In genomic region chr5:149740703-149741102, GRCm38 (mm10) we compare ENCODE assay signal across 18 mouse cellular contexts.
DNase-seq lines count a peak whose midpoint lies in the region; ATAC-seq and TF ChIP-seq lines count a peak whose summit lies in the region.
"Had no signal": no experiment of that assay in that cellular context is flagged by ENCODE, and none has a peak within 500 bp of the region (broad histone marks: within the 10 kb centered on the region; RNA-seq: fewer than 3 reads in every experiment).

No protein-coding gene starts in this region.

- no peaks in the 10 kb centered on the region for H3K27me3 ChIP-seq in intestine, postnatal 0 days (replicated peaks; ENCODE audit: control insufficient read depth, insufficient read depth, low read length)
- no peaks in the 10 kb centered on the region for H3K27me3 ChIP-seq in intestine, embryonic 16.5 days (replicated peaks; ENCODE audit: control insufficient read depth, insufficient read depth, low read length)
- H3K27me3 ChIP-seq in lung, postnatal 0 days (replicated peaks; ENCODE audit: insufficient read depth, low read length): no peaks in the 10 kb centered on the region
- no peaks in the 10 kb centered on the region for H3K27me3 ChIP-seq in stomach, postnatal 0 days (ENCODE audit: control insufficient read depth, insufficient read depth, low read length)
- H3K27me3 ChIP-seq: forebrain, embryonic 15.5 days; limb, embryonic 13.5 days had no signal

- 88% methylated on average over 3 of the region's 3 CpGs for WGBS in intestine, postnatal 0 days
- 77% methylated on average over 3 of the region's 3 CpGs for WGBS in intestine, embryonic 16.5 days
- WGBS in lung, postnatal 0 days: 78% methylated on average over 3 of the region's 3 CpGs
- 83% methylated on average over 3 of the region's 3 CpGs for WGBS in stomach, postnatal 0 days

- no peak overlapping the region for H3K4me2 ChIP-seq in intestine, postnatal 0 days (replicated peaks; ENCODE audit: low read depth)
- no peak overlapping the region for H3K4me2 ChIP-seq in intestine, embryonic 16.5 days (ENCODE audit: low read depth, low read length)
- H3K4me2 ChIP-seq in lung, postnatal 0 days (replicated peaks; ENCODE audit: low read depth, low read length): no peak overlapping the region
- no peak overlapping the region for H3K4me2 ChIP-seq in stomach, postnatal 0 days (replicated peaks; ENCODE audit: low read depth)
- H3K4me2 ChIP-seq: forebrain, embryonic 15.5 days; limb, embryonic 13.5 days had no signal

- H3K9ac ChIP-seq in intestine, postnatal 0 days (ENCODE audit: low read depth, low read length): no peak overlapping the region
- H3K9ac ChIP-seq in intestine, embryonic 16.5 days (ENCODE audit: low read depth, low read length): no peak overlapping the region
- H3K9ac ChIP-seq in lung, postnatal 0 days (replicated peaks; ENCODE audit: low read depth): no peak overlapping the region
- H3K9ac ChIP-seq in stomach, postnatal 0 days (ENCODE audit: low read length): no peak overlapping the region
- H3K9ac ChIP-seq: forebrain, embryonic 15.5 days; limb, embryonic 13.5 days had no signal

- H3K4me1 ChIP-seq in intestine, postnatal 0 days (replicated peaks; ENCODE audit: control insufficient read depth, insufficient read depth, low read length): no peaks in the 10 kb centered on the region
- H3K4me1 ChIP-seq in intestine, embryonic 16.5 days (ENCODE audit: control insufficient read depth, insufficient read depth, low read length): no peaks in the 10 kb centered on the region
- H3K4me1 ChIP-seq in lung, postnatal 0 days (ENCODE audit: insufficient read depth, low read depth, low read length): no peaks in the 10 kb centered on the region
- no peaks in the 10 kb centered on the region for H3K4me1 ChIP-seq in stomach, postnatal 0 days (replicated peaks; ENCODE audit: control insufficient read depth, insufficient read depth)
- H3K4me1 ChIP-seq: forebrain, embryonic 15.5 days; limb, embryonic 13.5 days had no signal

- TF ChIP-seq EP300 in lung, postnatal 0 days (IDR thresholded peaks at IDR 0.05): no peak
- no peak for TF ChIP-seq EP300 in stomach, postnatal 0 days (optimal IDR thresholded peaks at IDR 0.05)

- no peak for ATAC-seq in intestine, postnatal 0 days
- no peak for ATAC-seq in intestine, embryonic 16.5 days
- ATAC-seq in lung, postnatal 0 days: no peak
- no peak for ATAC-seq in stomach, postnatal 0 days (ENCODE audit: low FRiP score, low TSS enrichment)
- ATAC-seq: forebrain, embryonic 15.5 days had no signal

- no peak for DNase-seq in lung, postnatal 0 days (ENCODE audit: low spot score)
- no peak for DNase-seq in lung, postnatal 14 days
- DNase-seq in NIH3T3 (ENCODE audit: low read depth): peak; percentile 10
- no peak for DNase-seq in stomach, postnatal 0 days (ENCODE audit: low spot score)
- DNase-seq in urinary bladder, postnatal 10 days (ENCODE audit: low spot score): no peak
- DNase-seq: adrenal gland, postnatal 14 days; cerebellum, adult 2 months; heart, adult 11 months; kidney, postnatal 14 days; lung, adult 18-20 months; midbrain, embryonic 14.5 days; right cerebral cortex, adult 18-20 months; thymus, postnatal 25 days had no signal

- TF ChIP-seq CTCF in intestine, postnatal 0 days (IDR thresholded peaks at IDR 0.05; ENCODE audit: low read depth): peak; percentile 15; the same call in 1 of the 2 replicates
- peak; percentile 24 for TF ChIP-seq CTCF in lung, postnatal 0 days (IDR thresholded peaks at IDR 0.05)
- TF ChIP-seq CTCF in stomach, postnatal 0 days (IDR thresholded peaks at IDR 0.05; ENCODE audit: low read depth): peak; percentile 43

- H3K4me3 ChIP-seq in intestine, postnatal 0 days (ENCODE audit: low read depth, low read length): no peak overlapping the region
- H3K4me3 ChIP-seq in intestine, embryonic 16.5 days (ENCODE audit: low read length): no peak overlapping the region
- H3K4me3 ChIP-seq in lung, postnatal 0 days (ENCODE audit: low read depth, low read length): no peak overlapping the region
- no peak overlapping the region for H3K4me3 ChIP-seq in stomach, postnatal 0 days (ENCODE audit: low read depth, low read length)
- H3K4me3 ChIP-seq: erythroblast, embryonic 14.5 days; forebrain, embryonic 15.5 days; limb, embryonic 13.5 days had no signal

- H3K9me3 ChIP-seq in intestine, postnatal 0 days (ENCODE audit: control insufficient read depth): no peaks in the 10 kb centered on the region
- no peaks in the 10 kb centered on the region for H3K9me3 ChIP-seq in intestine, embryonic 16.5 days (ENCODE audit: control insufficient read depth, low read length)
- H3K9me3 ChIP-seq in lung, postnatal 0 days (ENCODE audit: low read length): no peaks in the 10 kb centered on the region
- no peaks in the 10 kb centered on the region for H3K9me3 ChIP-seq in stomach, postnatal 0 days (ENCODE audit: control insufficient read depth, low read length)
- H3K9me3 ChIP-seq: forebrain, embryonic 15.5 days had no signal

- H3K27ac ChIP-seq in intestine, postnatal 0 days (ENCODE audit: low read depth, low read length): no peak overlapping the region
- H3K27ac ChIP-seq in intestine, embryonic 16.5 days (ENCODE audit: low read length): no peak overlapping the region
- no peak overlapping the region for H3K27ac ChIP-seq in lung, postnatal 0 days (ENCODE audit: low read length)
- no peak overlapping the region for H3K27ac ChIP-seq in stomach, postnatal 0 days (replicated peaks)
- H3K27ac ChIP-seq: forebrain, embryonic 15.5 days; limb, embryonic 13.5 days had no signal

- no peaks in the 10 kb centered on the region; the same call in 1 of the 2 replicates for H3K36me3 ChIP-seq in intestine, postnatal 0 days (ENCODE audit: control insufficient read depth, insufficient read depth)
- H3K36me3 ChIP-seq in intestine, embryonic 16.5 days (ENCODE audit: control insufficient read depth, insufficient read depth, low read length): peaks cover 4% of the 10 kb centered on the region; the same call in 1 of the 2 replicates
- no peaks in the 10 kb centered on the region for H3K36me3 ChIP-seq in lung, postnatal 0 days (ENCODE audit: insufficient read depth, low read length)
- H3K36me3 ChIP-seq in stomach, postnatal 0 days (ENCODE audit: control insufficient read depth, insufficient read depth, low read length): no peaks in the 10 kb centered on the region
